Mouse (Mus musculus): ENCODE data around the gene Pitpnc1.

Pitpnc1 gene

GRCm38 (mm10) chr11:107408886-107409285 lies 61.6 kb downstream of the Pitpnc1 start:
- DNase-seq (ENCODE audit: low read depth, low spot score): no peak

- DNase-seq (ENCODE audit: low read depth, low spot score): no peak
Measured at GRCm38 (mm10) chr11:107407698-107408097, 62.8 kb downstream of the Pitpnc1 start.

- DNase-seq (ENCODE audit: low read depth, low spot score): no peak
Measured at GRCm38 (mm10) chr11:107405606-107406333, 64.7 kb downstream of the Pitpnc1 start.

- no peak for DNase-seq (ENCODE audit: low read depth, low spot score)
Measured at GRCm38 (mm10) chr11:107403309-107403708, 67.2 kb downstream of the Pitpnc1 start.

- no peak for DNase-seq (ENCODE audit: low read depth, low spot score)
Measured at GRCm38 (mm10) chr11:107401839-107402590, 68.5 kb downstream of the Pitpnc1 start.

- no peak for DNase-seq (ENCODE audit: low read depth, low spot score)
Measured at GRCm38 (mm10) chr11:107400826-107401225, 69.7 kb downstream of the Pitpnc1 start.

GRCm38 (mm10) chr11:107400005-107400404 lies 70.5 kb downstream of the Pitpnc1 start:
- DNase-seq (ENCODE audit: low read depth, low spot score): no peak

GRCm38 (mm10) chr11:107397326-107397998 lies 73.0 kb downstream of the Pitpnc1 start:
- no peak for DNase-seq (ENCODE audit: low read depth, low spot score)

GRCm38 (mm10) chr11:107394245-107394644 lies 76.3 kb downstream of the Pitpnc1 start:
- DNase-seq (ENCODE audit: low read depth, low spot score): no peak

GRCm38 (mm10) chr11:107393828-107394165 lies 76.7 kb downstream of the Pitpnc1 start:
- DNase-seq (ENCODE audit: low read depth, low spot score): no peak

GRCm38 (mm10) chr11:107393154-107393827 lies 77.2 kb downstream of the Pitpnc1 start:
- DNase-seq (ENCODE audit: low read depth, low spot score): no peak

GRCm38 (mm10) chr11:107390540-107390939 lies 80.0 kb downstream of the Pitpnc1 start:
- no peak for DNase-seq (ENCODE audit: low read depth, low spot score)

GRCm38 (mm10) chr11:107390001-107390400 lies 80.5 kb downstream of the Pitpnc1 start:
- DNase-seq (ENCODE audit: low read depth, low spot score): no peak

GRCm38 (mm10) chr11:107386481-107386880 lies 84.0 kb downstream of the Pitpnc1 start:
- DNase-seq (ENCODE audit: low read depth, low spot score): no peak

GRCm38 (mm10) chr11:107385306-107385705 lies 85.2 kb downstream of the Pitpnc1 start:
- no peak for DNase-seq (ENCODE audit: low read depth, low spot score)

- no peak for DNase-seq (ENCODE audit: low read depth, low spot score)
Measured at GRCm38 (mm10) chr11:107383985-107384384, 86.5 kb downstream of the Pitpnc1 start.

GRCm38 (mm10) chr11:107379965-107380364 lies 90.5 kb downstream of the Pitpnc1 start:
- DNase-seq (ENCODE audit: low read depth, low spot score): no peak

GRCm38 (mm10) chr11:107379089-107379845 lies 91.2 kb downstream of the Pitpnc1 start:
- no peak for DNase-seq (ENCODE audit: low read depth, low spot score)

- no peak for DNase-seq (ENCODE audit: low read depth, low spot score)
Measured at GRCm38 (mm10) chr11:107377326-107377725, 93.2 kb downstream of the Pitpnc1 start.

- DNase-seq (ENCODE audit: low read depth, low spot score): no peak
Measured at GRCm38 (mm10) chr11:107376272-107376671, 94.2 kb downstream of the Pitpnc1 start.

- no peak for DNase-seq (ENCODE audit: low read depth, low spot score)
Measured at GRCm38 (mm10) chr11:107375816-107376215, 94.7 kb downstream of the Pitpnc1 start.

All from retina, adult 2 months (tissue).